Mouse (Mus musculus) neural tube, embryonic 13.5 days (tissue): ENCODE measurements around the gene Isy1. TPM values are rescaled to one million over a fixed set of nuclear protein-coding genes. Genes with fewer than 3 reads are reported as not detected.

ENCODE experiments used
- polyA plus RNA-seq: library from polyadenylated mRNA; unstranded; fragments of >200 nt; fragmentation: Nextera tagmentation; extraction: Ambion mirVana; gene quantifications from 2 replicates; pipeline ENCODE4 v1.2.1, GENCODE M21; 2015

The Isy1 gene
- polyA plus RNA-seq, 1 experiment from 2014 or later: 28.9 TPM

Other genes starting within 250 kb of the Isy1 start
- 5.3 and 5.7 TPM in 2 replicates for gene Prokr1, start 248.1 kb downstream of the Isy1 start, polyA plus RNA-seq
- gene Aplf, start 166.6 kb downstream of the Isy1 start, polyA plus RNA-seq: 8.9 and 12.3 TPM in 2 replicates
- gene Efcc1, start 107.9 kb downstream of the Isy1 start, polyA plus RNA-seq: 4.3 TPM in 2 replicates
- gene Gp9, start 60.7 kb downstream of the Isy1 start, polyA plus RNA-seq: 0.94 and 1.1 TPM in 2 replicates
- gene Rab43, start 26.6 kb downstream of the Isy1 start, polyA plus RNA-seq: 8.8 and 9.2 TPM in 2 replicates
- gene Gm45140, start 3.0 kb downstream of the Isy1 start, polyA plus RNA-seq: 3.0 and 4.5 TPM in 2 replicates
- gene Cnbp, start 12.3 kb upstream of the Isy1 start, polyA plus RNA-seq: 571 and 620 TPM in 2 replicates
- gene Copg1, start 49.0 kb upstream of the Isy1 start, polyA plus RNA-seq: 166 and 172 TPM in 2 replicates
- gene Hmces, start 75.1 kb upstream of the Isy1 start, polyA plus RNA-seq: 34.1 and 34.9 TPM in 2 replicates
- 31.1 and 43.6 TPM in 2 replicates for gene H1fx, start 142.8 kb upstream of the Isy1 start, polyA plus RNA-seq
- gene Rab7, start 206.5 kb upstream of the Isy1 start, polyA plus RNA-seq: 324 and 327 TPM in 2 replicates
- gene Rpn1, start 245.7 kb upstream of the Isy1 start, polyA plus RNA-seq: 286 and 299 TPM in 2 replicates